Mouse (Mus musculus) kidney, adult 2 months (tissue): Measurements from ENCODE around the gene Erh.

Source experiments
- CTCF ChIP-seq: fragments of 200-500 bp; conservative IDR thresholded peaks from 2 replicates; pipeline ENCODE4 v1.5.1; 2011; ENCODE audit warnings: low read depth, mild to moderate bottlenecking, control low read depth, low read length, moderate library complexity, mixed read lengths; ENCODE audit not compliant: insufficient read depth, insufficient read length
- POLR2A ChIP-seq: fragments of 200-500 bp; IDR thresholded peaks from one replicate; pipeline ENCODE4 v1.6.1; 2011; ENCODE audit warnings: low read depth, low read length, control low read depth

DNA sequence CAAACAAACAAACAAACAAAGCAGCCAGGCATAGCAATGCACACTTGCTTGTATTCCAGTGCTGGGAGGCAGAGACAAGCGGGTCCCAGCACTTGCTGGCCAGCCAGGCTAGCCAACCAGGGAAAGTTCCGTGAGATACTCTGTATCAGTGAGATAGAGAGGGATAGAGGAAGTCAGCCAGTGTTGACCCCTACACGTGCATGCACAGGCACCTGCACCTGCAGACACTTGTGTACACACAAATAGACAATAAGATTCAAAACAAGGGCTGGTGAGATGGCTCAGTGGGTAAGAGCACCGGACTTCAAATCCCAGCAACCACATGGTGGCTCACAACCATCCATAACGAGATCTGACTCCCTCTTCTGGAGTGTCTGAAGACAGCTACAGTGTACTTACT, 23.6 kb downstream of the Erh start:
- TF ChIP-seq CTCF: no peak
- TF ChIP-seq POLR2A: no peak
